Mouse (Mus musculus) v-Abl transformed pro-B cells (cell line): Measurements from ENCODE around the gene Stoml3.

Experiments
- in situ Hi-C, 2 experiments: fragments of 400-800 bp; cut with MboI; formaldehyde crosslinking; loops; one replicate each; pipeline ENCODE4 v1.15.1; 2025; ENCODE audit not compliant: unreplicated experiment in 2 of 2

Gene Stoml3

GRCm38 (mm10) chr3:53472061-53472460, 16.4 kb upstream of the Stoml3 start:
- in situ Hi-C loops = loop anchor here (25.0 kb wide), 2 partner anchors 1960 to 1985 kb away; partner anchors contain the start of gene Rab33b (in 1 of the 2)

DNA sequence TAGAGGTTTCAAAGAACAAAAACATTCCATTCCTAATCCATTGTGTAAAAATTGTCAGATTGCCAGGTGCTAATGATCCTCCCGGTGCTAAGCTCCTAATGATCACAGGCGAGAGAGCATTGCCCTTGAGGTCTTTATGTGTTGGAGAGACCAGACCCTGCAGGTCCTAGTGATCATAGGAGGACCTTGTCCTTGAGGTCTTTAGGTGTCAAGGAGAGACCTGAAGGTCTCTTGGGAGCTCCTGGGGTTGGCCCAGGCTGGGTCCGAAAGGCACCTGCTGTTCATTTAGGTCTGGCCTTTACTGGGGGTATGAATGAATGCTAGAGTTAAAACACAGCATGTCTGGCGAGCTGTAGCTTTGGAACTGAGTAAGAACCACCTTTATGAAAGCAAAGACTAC, 14.3 kb upstream of the Stoml3 start:
- in situ Hi-C loops = loop anchor here (25.0 kb wide), 2 partner anchors 1962 to 1987 kb away; partner anchors contain the start of gene Rab33b (in 1 of the 2)

GRCm38 (mm10) chr3:53475889-53476288, 12.6 kb upstream of the Stoml3 start:
- in situ Hi-C loops = no loop called here

- in situ Hi-C loops = no loop called here
Observed at GRCm38 (mm10) chr3:53477468-53477867, 11.0 kb upstream of the Stoml3 start.

DNA sequence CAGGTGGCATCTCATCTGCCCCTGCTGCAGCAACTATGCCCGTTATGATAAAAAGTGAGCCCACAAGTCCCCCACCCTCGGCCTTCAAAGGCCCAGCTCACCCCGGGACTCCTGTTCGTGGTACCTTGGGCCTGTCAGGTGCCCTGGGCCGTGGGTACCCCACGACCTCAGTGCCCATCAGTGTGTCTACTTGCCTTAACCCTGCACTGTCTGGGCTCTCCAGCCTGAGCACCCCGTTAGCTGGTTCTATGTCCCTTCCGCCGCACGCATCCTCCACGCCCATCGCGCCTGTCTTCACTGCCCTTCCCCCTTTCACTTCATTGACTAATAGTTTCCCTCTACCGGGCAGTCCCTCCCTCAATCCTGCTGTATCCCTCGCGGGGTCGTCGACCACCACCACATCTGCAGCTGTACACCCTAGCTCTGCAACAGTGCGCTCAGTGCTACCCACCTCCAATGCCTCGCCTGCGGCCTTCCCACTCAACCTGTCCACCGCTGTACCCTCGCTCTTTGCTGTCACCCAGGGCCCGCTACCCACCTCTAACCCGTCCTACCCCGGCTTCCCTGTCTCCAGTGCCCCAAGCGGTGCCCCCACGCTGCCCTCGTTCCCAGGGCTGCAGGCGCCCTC, 9.9 kb upstream of the Stoml3 start:
- in situ Hi-C loops = no loop called here

- in situ Hi-C loops = no loop called here
Observed at GRCm38 (mm10) chr3:53483414-53484059, 4.9 kb upstream of the Stoml3 start.

- in situ Hi-C loops = no loop called here
Observed at GRCm38 (mm10) chr3:53486561-53486960, 1.9 kb upstream of the Stoml3 start.

DNA sequence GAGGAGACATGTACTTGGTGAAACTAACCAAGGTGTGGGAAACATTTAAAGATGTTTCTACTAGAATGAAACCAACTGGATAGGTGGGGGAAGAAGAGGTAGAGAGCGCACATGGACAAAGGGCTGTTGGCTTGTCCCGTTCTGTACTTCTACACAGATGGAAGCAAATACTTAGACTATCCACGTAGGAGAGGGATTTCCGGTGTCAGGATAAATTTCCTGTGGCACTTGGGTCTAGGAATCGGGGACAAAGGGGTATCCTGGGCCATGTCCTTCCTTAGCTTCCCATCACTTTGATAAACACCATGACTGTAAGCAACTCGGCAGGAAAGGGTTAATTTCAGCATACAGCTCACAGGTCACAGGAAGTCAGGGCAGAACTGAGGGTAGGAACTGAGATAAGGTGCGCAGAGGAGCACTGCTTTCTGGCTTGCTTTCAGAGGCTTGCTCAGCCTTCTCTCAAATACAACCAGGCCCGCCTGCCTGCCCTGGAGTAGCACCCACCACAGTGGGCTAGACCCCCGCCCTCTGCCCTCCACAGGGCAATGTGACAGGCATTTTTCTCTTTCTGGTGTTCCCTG, 1.4 kb upstream of the Stoml3 start:
- in situ Hi-C loops = no loop called here

- in situ Hi-C loops = no loop called here
Observed at GRCm38 (mm10) chr3:53498351-53498905, 10.0 kb downstream of the Stoml3 start.

DNA sequence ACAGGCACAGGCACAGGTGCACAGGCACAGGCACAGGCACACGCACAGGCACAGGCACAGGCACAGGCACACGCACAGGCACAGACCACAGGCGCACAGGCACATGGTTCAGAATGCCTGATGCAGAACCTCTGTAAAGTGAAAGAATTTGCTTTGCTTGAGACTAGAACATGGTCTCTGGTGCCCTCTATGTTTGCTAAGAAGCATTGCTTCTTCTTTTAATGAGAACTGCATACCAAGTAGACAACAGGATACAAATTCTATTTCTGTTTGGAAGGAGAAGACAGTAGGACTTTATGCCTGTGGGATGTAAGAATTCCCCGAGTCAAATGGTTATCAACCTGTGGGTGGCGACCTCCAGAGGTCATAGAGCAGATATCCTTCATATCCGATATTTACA, 14.0 kb downstream of the Stoml3 start:
- in situ Hi-C loops = no loop called here

DNA sequence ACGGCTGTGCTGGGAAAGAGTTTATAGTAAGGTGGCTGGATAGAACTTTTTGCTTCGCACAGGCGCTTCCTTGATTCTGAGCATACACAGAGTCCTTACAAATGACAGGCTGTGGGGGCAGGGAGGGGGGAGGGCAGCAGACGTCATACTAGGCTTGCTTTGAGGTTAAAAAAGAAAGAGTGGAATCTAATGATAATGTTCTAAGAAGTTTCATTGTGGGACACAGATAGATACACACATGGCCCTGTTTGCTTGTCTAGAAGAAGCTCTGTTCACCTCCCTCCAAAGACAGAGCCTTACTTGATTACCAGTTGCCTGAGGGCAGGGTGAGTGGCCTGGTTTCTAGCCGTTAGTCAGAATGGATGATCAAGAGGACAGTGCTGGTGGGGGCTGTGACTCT, 24.6 kb downstream of the Stoml3 start:
- in situ Hi-C loops = no loop called here

GRCm38 (mm10) chr3:53514221-53515065, 26.0 kb downstream of the Stoml3 start:
- in situ Hi-C loops = no loop called here

DNA sequence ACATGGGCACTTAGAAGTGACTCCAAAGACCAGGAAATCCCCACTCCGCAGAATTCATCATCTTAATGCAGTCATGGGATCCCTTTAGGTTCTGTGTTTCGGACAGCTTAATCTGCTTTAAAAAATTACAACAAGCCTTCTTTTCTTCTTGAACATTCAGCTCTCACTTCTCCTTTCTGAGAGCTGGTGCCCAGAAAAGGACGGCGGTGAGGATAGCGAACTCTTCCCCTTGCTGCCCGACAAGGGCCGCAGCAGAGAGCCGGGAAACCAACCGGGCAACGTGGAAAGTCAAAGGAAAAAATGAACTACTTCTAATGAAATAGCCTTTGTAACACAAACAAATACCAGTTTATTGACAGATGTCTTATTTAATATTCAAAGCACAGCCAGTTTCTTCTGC, 34.3 kb downstream of the Stoml3 start:
- in situ Hi-C loops = loop anchor here (5.0 to 10.0 kb wide), 3 partner anchors 212 to 1162 kb away; partner anchors contain the start of gene Trpc4 (in 1 of the 2)

DNA sequence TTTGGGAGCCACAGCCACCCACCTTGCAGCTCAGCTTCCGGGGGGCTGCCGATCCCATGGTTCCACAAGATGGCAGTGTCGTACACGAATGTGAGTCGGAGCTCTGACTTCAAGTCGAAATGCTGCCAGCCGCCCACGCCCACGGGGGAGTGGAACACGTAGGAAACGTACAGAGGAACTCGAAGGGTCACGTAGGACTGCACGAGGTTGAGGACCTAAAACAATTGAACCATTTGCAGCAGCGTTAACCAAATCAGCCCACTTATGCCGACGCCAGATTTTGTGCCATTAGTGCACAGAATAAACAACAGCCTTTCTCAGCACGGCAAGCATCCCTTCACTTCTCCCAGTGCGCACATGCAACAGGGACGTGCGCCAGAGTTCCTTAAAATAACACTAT, 37.3 kb downstream of the Stoml3 start:
- in situ Hi-C loops = loop anchor here (5.0 to 10.0 kb wide), 3 partner anchors 202 to 1159 kb away; no protein-coding TSS in a partner anchor

- in situ Hi-C loops = no loop called here
Observed at GRCm38 (mm10) chr3:53530305-53530704, 41.9 kb downstream of the Stoml3 start.

DNA sequence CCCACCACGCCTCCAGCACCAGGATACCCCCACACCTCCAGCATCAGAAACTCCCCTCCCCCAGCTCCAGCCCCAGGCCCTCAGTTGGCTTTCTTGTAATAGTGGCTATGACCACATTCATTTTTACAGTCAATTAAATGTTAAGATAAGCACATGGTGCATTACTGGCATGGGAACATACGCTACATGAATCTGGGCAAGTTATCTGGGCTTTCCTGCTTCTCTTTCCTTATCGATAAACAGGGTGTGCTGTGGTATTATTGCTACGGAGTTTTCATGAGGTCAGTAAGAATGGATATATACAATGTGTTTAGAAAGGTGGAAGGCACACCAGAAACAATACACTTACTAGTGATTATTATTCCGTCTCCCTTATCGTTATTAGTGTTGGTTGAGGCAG, 43.6 kb downstream of the Stoml3 start:
- in situ Hi-C loops = no loop called here

- in situ Hi-C loops = no loop called here
Observed at GRCm38 (mm10) chr3:53552691-53553090, 64.2 kb downstream of the Stoml3 start.

DNA sequence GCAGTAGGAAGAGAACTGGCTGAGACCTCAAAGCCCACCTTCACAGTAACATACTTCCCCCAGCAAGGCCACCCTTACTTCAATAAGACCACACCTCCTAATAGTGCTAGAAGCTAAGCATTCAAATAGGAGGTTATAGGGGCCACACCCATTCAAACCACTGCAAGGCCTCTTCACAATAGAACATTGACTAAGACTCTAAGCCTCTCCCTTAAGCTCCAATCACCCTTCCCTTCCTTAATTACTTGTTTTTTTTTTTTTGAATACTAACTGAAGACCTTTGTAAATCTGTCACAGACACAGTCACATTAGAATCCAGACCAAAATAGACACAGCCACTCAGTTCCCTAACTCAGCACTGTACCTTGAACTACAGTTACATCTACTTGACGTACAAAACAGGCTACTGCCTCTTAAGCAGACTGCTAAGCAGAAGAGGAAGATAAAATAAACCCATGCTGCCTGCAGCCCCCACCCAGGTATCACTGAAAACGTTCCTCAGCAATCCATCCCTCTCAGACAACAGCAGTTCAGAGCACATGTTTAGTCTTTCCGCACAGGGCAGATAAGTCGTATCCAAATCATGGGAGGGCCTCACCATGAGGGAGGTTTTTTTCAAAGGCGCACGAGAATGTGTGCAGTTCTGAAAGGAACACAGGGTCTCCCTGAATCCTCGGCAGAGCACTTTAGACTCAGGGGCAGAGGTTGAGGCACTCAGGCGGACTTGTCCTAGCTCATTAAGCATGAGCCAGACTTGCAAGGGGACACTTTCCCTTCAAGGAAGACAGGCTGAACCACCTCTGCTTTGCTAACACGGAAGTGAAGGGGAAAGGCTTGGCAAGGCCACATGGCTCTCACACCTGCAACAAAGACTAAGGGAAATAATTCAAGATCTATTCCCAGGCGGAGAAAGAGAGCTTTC, 66.8 kb downstream of the Stoml3 start:
- in situ Hi-C loops = no loop called here

DNA sequence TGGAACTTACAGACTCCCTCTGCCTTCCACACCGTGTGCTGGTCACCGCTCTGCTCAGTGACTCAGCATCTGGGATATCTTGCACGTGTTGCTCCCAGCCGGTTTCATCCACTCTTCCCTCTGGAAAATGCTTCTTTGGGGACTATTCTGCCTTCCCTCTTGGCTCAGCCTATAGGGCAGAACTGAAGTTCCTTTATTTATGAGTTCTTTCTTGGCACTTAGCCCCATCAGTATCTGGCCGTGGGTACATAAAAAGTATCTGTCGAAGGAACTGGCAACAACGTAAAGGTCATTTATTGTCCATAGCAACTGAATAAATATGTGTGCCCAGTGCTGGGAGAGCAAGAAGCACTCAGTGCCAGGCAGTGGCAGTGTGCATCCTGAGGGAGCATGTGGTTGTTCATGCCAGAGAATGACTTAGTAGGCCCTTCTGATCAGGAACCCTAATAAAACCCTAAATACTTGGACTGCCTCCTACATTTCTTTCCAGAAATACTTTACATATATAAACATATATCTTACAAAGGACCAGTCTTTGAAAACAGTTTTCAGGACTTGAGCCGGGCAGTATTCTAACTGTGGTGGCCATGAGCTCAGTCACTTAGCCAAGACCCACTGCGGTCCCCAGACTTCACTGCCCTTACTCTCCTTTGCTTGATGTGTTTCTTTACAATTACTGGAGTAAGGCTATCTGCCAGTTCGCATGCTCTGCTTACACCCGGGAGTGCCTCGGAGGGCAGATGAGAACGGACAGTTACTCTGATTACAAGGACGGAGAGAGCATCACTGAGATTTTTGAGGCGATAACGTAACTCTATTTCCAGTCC, 69.1 kb downstream of the Stoml3 start:
- in situ Hi-C loops = no loop called here
